Comparison of ENCODE assay signal across 40 mouse cellular contexts in genomic region chr11:74391899-74392298, GRCm38 (mm10). TPM values are rescaled to one million over a fixed set of nuclear protein-coding genes. Genes with fewer than 3 reads are reported as not detected.
"Had no signal": no experiment of that assay in that cellular context is flagged by ENCODE, and none has a peak within 500 bp of the region (broad histone marks: within the 10 kb centered on the region; RNA-seq: fewer than 3 reads in every experiment).

No protein-coding gene starts in this region.

- ATAC-seq: forebrain, postnatal 0 days; hindbrain, embryonic 16.5 days; inflammation-experienced regulatory T-cells, adult 6 months; intestine, embryonic 15.5 days had no signal

- H3K4me1 ChIP-seq: intestine, embryonic 15.5 days; kidney, embryonic 15.5 days; limb, embryonic 13.5 days; limb, embryonic 15.5 days had no signal

- H3K9ac ChIP-seq: forebrain, postnatal 0 days; hindbrain, embryonic 12.5 days; hindbrain, embryonic 14.5 days; intestine, embryonic 15.5 days; kidney, embryonic 15.5 days; limb, embryonic 13.5 days; limb, embryonic 15.5 days had no signal

- H3K4me2 ChIP-seq: heart, embryonic 11.5 days; hindbrain, embryonic 12.5 days; hindbrain, embryonic 14.5 days; intestine, embryonic 15.5 days; kidney, embryonic 15.5 days; limb, embryonic 13.5 days; limb, embryonic 15.5 days had no signal

- H3K36me3 ChIP-seq: hindbrain, embryonic 10.5 days; limb, embryonic 13.5 days; limb, embryonic 15.5 days had no signal

- H3K27me3 ChIP-seq: hindbrain, embryonic 12.5 days; intestine, embryonic 15.5 days; kidney, embryonic 15.5 days; limb, embryonic 13.5 days; limb, embryonic 15.5 days had no signal

- H3K27ac ChIP-seq: heart, adult 2 months; hindbrain, embryonic 10.5 days; hindbrain, embryonic 12.5 days; hindbrain, embryonic 14.5 days; intestine, embryonic 15.5 days; kidney, embryonic 15.5 days; kidney, postnatal 0 days; limb, embryonic 13.5 days; limb, embryonic 15.5 days had no signal

- H3K9me3 ChIP-seq: hindbrain, embryonic 10.5 days; hindbrain, embryonic 12.5 days; intestine, embryonic 15.5 days; kidney, embryonic 15.5 days; limb, embryonic 13.5 days; limb, embryonic 15.5 days had no signal

- H3K4me3 ChIP-seq: heart, adult 2 months; hindbrain, embryonic 10.5 days; hindbrain, embryonic 12.5 days; intestine, embryonic 15.5 days; kidney, embryonic 15.5 days; limb, embryonic 13.5 days; limb, embryonic 15.5 days had no signal

- DNase-seq: forebrain, postnatal 0 days; gastrocnemius, postnatal 14 days; gastrocnemius, postnatal 36 days; heart, adult 2 months; heart, postnatal 10 days; heart, postnatal 4 days; kidney, adult 11 months; kidney, adult 2 months; kidney, adult 9 months; kidney, postnatal 14 days; kidney, postnatal 36 days; layer of hippocampus, adult 9-11 months; layer of hippocampus, postnatal 36 days; left cerebral cortex, postnatal 4 days had no signal

RNA-seq across cellular contexts. Expression of gene Olfr412, which starts 30.0 kb away (rescaled TPM):
- total RNA-seq: forebrain, postnatal 0 days; gastrocnemius, adult 18-20 months; gastrocnemius, adult 8-10 months; gastrocnemius, postnatal 14 days; gastrocnemius, postnatal 36 days; heart, adult 2 months; heart, postnatal 10 days; heart, postnatal 25 days; heart, postnatal 4 days; layer of hippocampus, adult 8-10 months; layer of hippocampus, postnatal 14 days; layer of hippocampus, postnatal 36 days; left cerebral cortex, adult 18-20 months; left cerebral cortex, adult 8-10 months; left cerebral cortex, postnatal 10 days; left cerebral cortex, postnatal 25 days; left cerebral cortex, postnatal 4 days; liver, adult 2 months had no signal
- polyA plus RNA-seq: forebrain, postnatal 0 days; gonadal fat pad, adult 2 months; heart, adult 2 months; heart, embryonic 11.5 days; heart, embryonic 14.5 days; heart, embryonic 16.5 days; hindbrain, embryonic 10.5 days; hindbrain, embryonic 12.5 days; hindbrain, embryonic 14.5 days; hindbrain, embryonic 16.5 days; inflammation-experienced regulatory T-cells, adult 6 months; intestine, embryonic 15.5 days; kidney, adult 2 months; kidney, embryonic 15.5 days; kidney, postnatal 0 days; large intestine, adult 2 months; limb, embryonic 11.5 days; limb, embryonic 13.5 days; limb, embryonic 15.5 days; liver, adult 2 months had no signal

RNA-seq across cellular contexts. Expression of gene Olfr411, which starts 39.4 kb away (rescaled TPM):
- total RNA-seq: forebrain, postnatal 0 days; gastrocnemius, adult 18-20 months; gastrocnemius, adult 8-10 months; gastrocnemius, postnatal 14 days; gastrocnemius, postnatal 36 days; heart, adult 2 months; heart, postnatal 10 days; heart, postnatal 25 days; heart, postnatal 4 days; layer of hippocampus, adult 8-10 months; layer of hippocampus, postnatal 14 days; layer of hippocampus, postnatal 36 days; left cerebral cortex, adult 18-20 months; left cerebral cortex, adult 8-10 months; left cerebral cortex, postnatal 10 days; left cerebral cortex, postnatal 25 days; left cerebral cortex, postnatal 4 days; liver, adult 2 months had no signal
- polyA plus RNA-seq: forebrain, postnatal 0 days; gonadal fat pad, adult 2 months; heart, adult 2 months; heart, embryonic 11.5 days; heart, embryonic 14.5 days; heart, embryonic 16.5 days; hindbrain, embryonic 10.5 days; hindbrain, embryonic 12.5 days; hindbrain, embryonic 14.5 days; hindbrain, embryonic 16.5 days; inflammation-experienced regulatory T-cells, adult 6 months; intestine, embryonic 15.5 days; kidney, adult 2 months; kidney, embryonic 15.5 days; kidney, postnatal 0 days; large intestine, adult 2 months; limb, embryonic 11.5 days; limb, embryonic 13.5 days; limb, embryonic 15.5 days; liver, adult 2 months had no signal

RNA-seq across cellular contexts. Expression of gene Olfr410, which starts 54.1 kb away (rescaled TPM):
- total RNA-seq: forebrain, postnatal 0 days; gastrocnemius, adult 18-20 months; gastrocnemius, adult 8-10 months; gastrocnemius, postnatal 14 days; gastrocnemius, postnatal 36 days; heart, adult 2 months; heart, postnatal 10 days; heart, postnatal 25 days; heart, postnatal 4 days; layer of hippocampus, adult 8-10 months; layer of hippocampus, postnatal 14 days; layer of hippocampus, postnatal 36 days; left cerebral cortex, adult 18-20 months; left cerebral cortex, adult 8-10 months; left cerebral cortex, postnatal 10 days; left cerebral cortex, postnatal 25 days; left cerebral cortex, postnatal 4 days; liver, adult 2 months had no signal
- polyA plus RNA-seq: forebrain, postnatal 0 days; gonadal fat pad, adult 2 months; heart, adult 2 months; heart, embryonic 11.5 days; heart, embryonic 14.5 days; heart, embryonic 16.5 days; hindbrain, embryonic 10.5 days; hindbrain, embryonic 12.5 days; hindbrain, embryonic 14.5 days; hindbrain, embryonic 16.5 days; inflammation-experienced regulatory T-cells, adult 6 months; intestine, embryonic 15.5 days; kidney, adult 2 months; kidney, embryonic 15.5 days; kidney, postnatal 0 days; large intestine, adult 2 months; limb, embryonic 11.5 days; limb, embryonic 13.5 days; limb, embryonic 15.5 days; liver, adult 2 months had no signal
